Mouse (Mus musculus) MEL (cell line): ENCODE results near the gene Il17c.

Experiments used
- CTCF ChIP-seq, 3 experiments: IDR thresholded peaks in 2 of 3; conservative IDR thresholded peaks in 1 of 3; 2 replicates each; pipeline ENCODE4 v1.5.1; 2011 to 2012; ENCODE audit warnings: low read length in 3 of 3, low read depth in 2 of 3, mild to moderate bottlenecking in 2 of 3, improper control_type of control experiment in 1 of 3, inconsistent platforms in 1 of 3, mixed read lengths in 1 of 3, moderate library complexity in 1 of 3; ENCODE audit not compliant: control insufficient read depth in 1 of 3, insufficient read depth in 1 of 3, poor library complexity in 1 of 3, severe bottlenecking in 1 of 3
- EP300 ChIP-seq, 2 experiments: IDR thresholded peaks; 2 replicates each; pipeline ENCODE4 v1.6.1; 2011; ENCODE audit warnings: improper control_type of control experiment in 2 of 2, low read length in 2 of 2, low read depth in 1 of 2, mild to moderate bottlenecking in 1 of 2
- POLR2A ChIP-seq, 2 experiments: IDR thresholded peaks; 2 replicates each; pipeline ENCODE4 v1.6.1; 2011 to 2012; ENCODE audit warnings: low read length in 2 of 2, mild to moderate bottlenecking in 2 of 2, control low read depth in 1 of 2, improper control_type of control experiment in 1 of 2, low read depth in 1 of 2, moderate library complexity in 1 of 2; ENCODE audit not compliant: control insufficient read depth in 1 of 2, insufficient read depth in 1 of 2, poor library complexity in 1 of 2
- USF2 ChIP-seq, 2 experiments: IDR thresholded peaks; 2 replicates each; pipeline ENCODE4 v1.6.1; 2011 to 2012; ENCODE audit warnings: improper control_type of control experiment in 2 of 2, low read length in 2 of 2, borderline replicate concordance in 1 of 2, inconsistent platforms in 1 of 2, low read depth in 1 of 2, mild to moderate bottlenecking in 1 of 2; ENCODE audit not compliant: insufficient read depth in 1 of 2

DNA sequence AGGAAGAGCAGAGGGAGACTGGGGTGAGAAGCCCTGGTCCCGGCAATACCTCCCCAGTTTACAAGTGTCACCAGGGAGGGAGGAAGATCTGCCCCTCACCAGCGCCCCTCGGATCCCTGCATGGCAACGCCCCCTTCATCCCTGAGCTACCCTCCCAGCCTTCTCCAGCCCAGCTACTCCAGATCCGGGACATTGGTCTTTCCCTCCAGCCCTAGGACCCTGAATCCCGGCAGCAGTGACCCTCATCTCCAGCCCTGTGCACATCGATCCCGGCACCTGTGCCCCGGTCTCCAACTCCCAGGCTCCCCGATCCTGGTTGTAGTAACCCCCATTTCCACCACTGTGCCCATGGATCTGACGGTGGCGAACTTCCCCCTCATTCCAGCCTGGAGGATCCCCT lies 21.0 kb downstream of the Il17c start:
- TF ChIP-seq EP300 (IDR thresholded peaks at IDR 0.05; ENCODE audit: low read depth in 1 of 2, low read length in 2 of 2), result no peak
- no peak for TF ChIP-seq CTCF (IDR thresholded peaks at IDR 0.05 in 2 of 3, conservative IDR thresholded peaks at IDR 0.05 in 1 of 3; ENCODE audit: control insufficient read depth in 1 of 3, insufficient read depth in 1 of 3, low read depth in 2 of 3, low read length in 3 of 3, poor library complexity in 1 of 3, severe bottlenecking in 1 of 3)
- no peak for TF ChIP-seq POLR2A (IDR thresholded peaks at IDR 0.05; ENCODE audit: control insufficient read depth in 1 of 2, insufficient read depth in 1 of 2, low read depth in 1 of 2, low read length in 2 of 2, poor library complexity in 1 of 2)
- TF ChIP-seq USF2 (IDR thresholded peaks at IDR 0.05; ENCODE audit: borderline replicate concordance in 1 of 2, insufficient read depth in 1 of 2, low read depth in 1 of 2, low read length in 2 of 2), result no peak
